Mouse (Mus musculus): ENCODE data around the gene Tnfrsf19.

Gene Tnfrsf19

GRCm38 (mm10) chr14:61056445-61056844 is 10.2 kb upstream of the Tnfrsf19 start:
- no peaks in the 10 kb centered on the region for H3K36me3 ChIP-seq (ENCODE audit: insufficient read depth, low read length)
- peaks cover 28% of the 10 kb centered on the region for H3K27me3 ChIP-seq (ENCODE audit: insufficient read depth, low read length)
- H3K4me1 ChIP-seq (replicated peaks; ENCODE audit: low read depth, low read length) = peaks cover 63% of the 10 kb centered on the region
- TF ChIP-seq POU5F1 (IDR thresholded peaks at IDR 0.05; ENCODE audit: borderline replicate concordance, low read length) (no peak), NANOG (IDR thresholded peaks at IDR 0.05; ENCODE audit: borderline replicate concordance, low read length) (no peak), CTCF (conservative IDR thresholded peaks at IDR 0.05; ENCODE audit: low read length) (no peak)
- peak overlapping the region; percentile 64 for H3K4me3 ChIP-seq (replicated peaks; ENCODE audit: low read length)
- H3K9me3 ChIP-seq (ENCODE audit: low read length) = peaks cover 6% of the 10 kb centered on the region; the same call in 1 of the 2 replicates

GRCm38 (mm10) chr14:61055864-61056263 is 9.6 kb upstream of the Tnfrsf19 start:
- TF ChIP-seq POU5F1 (IDR thresholded peaks at IDR 0.05; ENCODE audit: borderline replicate concordance, low read length) = no peak
- H3K27me3 ChIP-seq (ENCODE audit: insufficient read depth, low read length) = peaks cover 28% of the 10 kb centered on the region
- peaks cover 57% of the 10 kb centered on the region for H3K4me1 ChIP-seq (replicated peaks; ENCODE audit: low read depth, low read length)
- peaks cover 6% of the 10 kb centered on the region; the same call in 1 of the 2 replicates for H3K9me3 ChIP-seq (ENCODE audit: low read length)
- no peaks in the 10 kb centered on the region for H3K36me3 ChIP-seq (ENCODE audit: insufficient read depth, low read length)
- H3K4me3 ChIP-seq (replicated peaks; ENCODE audit: low read length) = no peak overlapping the region; the same call in 1 of the 2 replicates

GRCm38 (mm10) chr14:61052163-61052562 is 5.9 kb upstream of the Tnfrsf19 start:
- Histone ChIP-seq H3K4me3 (replicated peaks; ENCODE audit: low read length) (no peak overlapping the region), H3K9me3 (ENCODE audit: low read length) (peaks cover 11% of the 10 kb centered on the region), H3K4me1 (replicated peaks; ENCODE audit: low read depth, low read length) (peaks cover 26% of the 10 kb centered on the region), H3K36me3 (ENCODE audit: insufficient read depth, low read length) (no peaks in the 10 kb centered on the region), H3K27me3 (ENCODE audit: insufficient read depth, low read length) (peaks cover 32% of the 10 kb centered on the region)
- TF ChIP-seq NANOG (IDR thresholded peaks at IDR 0.05; ENCODE audit: borderline replicate concordance, low read length) = no peak
- no peak for TF ChIP-seq POU5F1 (IDR thresholded peaks at IDR 0.05; ENCODE audit: borderline replicate concordance, low read length)
- TF ChIP-seq CTCF (conservative IDR thresholded peaks at IDR 0.05; ENCODE audit: low read length) = no peak

- Histone ChIP-seq H3K4me1 (replicated peaks; ENCODE audit: low read depth, low read length) (peaks cover 45% of the 10 kb centered on the region), H3K9me3 (ENCODE audit: low read length) (peaks cover 5% of the 10 kb centered on the region; the same call in 1 of the 2 replicates), H3K27me3 (ENCODE audit: insufficient read depth, low read length) (peaks cover 37% of the 10 kb centered on the region), H3K36me3 (ENCODE audit: insufficient read depth, low read length) (no peaks in the 10 kb centered on the region), H3K4me3 (replicated peaks; ENCODE audit: low read length) (peak overlapping the region; percentile 74)
- TF ChIP-seq NANOG (IDR thresholded peaks at IDR 0.05; ENCODE audit: borderline replicate concordance, low read length) (no peak), CTCF (conservative IDR thresholded peaks at IDR 0.05; ENCODE audit: low read length) (no peak), POU5F1 (IDR thresholded peaks at IDR 0.05; ENCODE audit: borderline replicate concordance, low read length) (no peak)
Observed at GRCm38 (mm10) chr14:61045446-61046090, 722 bp downstream of the Tnfrsf19 start.

- Histone ChIP-seq H3K4me1 (replicated peaks; ENCODE audit: low read depth, low read length) (peaks cover 55% of the 10 kb centered on the region), H3K4me3 (replicated peaks; ENCODE audit: low read length) (no peak overlapping the region), H3K27me3 (ENCODE audit: insufficient read depth, low read length) (peaks cover 37% of the 10 kb centered on the region), H3K9me3 (ENCODE audit: low read length) (peaks cover 5% of the 10 kb centered on the region; the same call in 1 of the 2 replicates), H3K36me3 (ENCODE audit: insufficient read depth, low read length) (no peaks in the 10 kb centered on the region)
- TF ChIP-seq POU5F1 (IDR thresholded peaks at IDR 0.05; ENCODE audit: borderline replicate concordance, low read length) (no peak), CTCF (conservative IDR thresholded peaks at IDR 0.05; ENCODE audit: low read length) (no peak), NANOG (IDR thresholded peaks at IDR 0.05; ENCODE audit: borderline replicate concordance, low read length) (no peak)
Observed at GRCm38 (mm10) chr14:61044316-61044715, 2.0 kb downstream of the Tnfrsf19 start.

- H3K36me3 ChIP-seq (ENCODE audit: insufficient read depth, low read length) = no peaks in the 10 kb centered on the region
- peaks cover 57% of the 10 kb centered on the region for H3K4me1 ChIP-seq (replicated peaks; ENCODE audit: low read depth, low read length)
- H3K4me3 ChIP-seq (replicated peaks; ENCODE audit: low read length) = no peak overlapping the region
- H3K9me3 ChIP-seq (ENCODE audit: low read length) = peaks cover 5% of the 10 kb centered on the region; the same call in 1 of the 2 replicates
- TF ChIP-seq POU5F1 (IDR thresholded peaks at IDR 0.05; ENCODE audit: borderline replicate concordance, low read length) = no peak
- TF ChIP-seq CTCF (conservative IDR thresholded peaks at IDR 0.05; ENCODE audit: low read length) = no peak
- no peak for TF ChIP-seq NANOG (IDR thresholded peaks at IDR 0.05; ENCODE audit: borderline replicate concordance, low read length)
- peaks cover 37% of the 10 kb centered on the region for H3K27me3 ChIP-seq (ENCODE audit: insufficient read depth, low read length)
Observed at GRCm38 (mm10) chr14:61043511-61044310, 2.6 kb downstream of the Tnfrsf19 start.

- Histone ChIP-seq H3K4me3 (replicated peaks; ENCODE audit: low read length) (no peak overlapping the region), H3K9me3 (ENCODE audit: low read length) (no peaks in the 10 kb centered on the region), H3K27me3 (ENCODE audit: insufficient read depth, low read length) (peaks cover 24% of the 10 kb centered on the region), H3K36me3 (ENCODE audit: insufficient read depth, low read length) (no peaks in the 10 kb centered on the region), H3K4me1 (replicated peaks; ENCODE audit: low read depth, low read length) (peaks cover 67% of the 10 kb centered on the region)
- TF ChIP-seq NANOG (IDR thresholded peaks at IDR 0.05; ENCODE audit: borderline replicate concordance, low read length) (peak; percentile 27; the same call in 1 of the 2 replicates), CTCF (conservative IDR thresholded peaks at IDR 0.05; ENCODE audit: low read length) (no peak)
Observed at GRCm38 (mm10) chr14:61042291-61042690, 4.0 kb downstream of the Tnfrsf19 start.

- Histone ChIP-seq H3K4me3 (replicated peaks; ENCODE audit: low read length) (no peak overlapping the region), H3K4me1 (replicated peaks; ENCODE audit: low read depth, low read length) (peaks cover 53% of the 10 kb centered on the region), H3K36me3 (ENCODE audit: insufficient read depth, low read length) (no peaks in the 10 kb centered on the region), H3K9me3 (ENCODE audit: low read length) (no peaks in the 10 kb centered on the region), H3K27me3 (ENCODE audit: insufficient read depth, low read length) (0 out of 2 replicates have a peak, but pooled peaks cover 11% of the 10 kb centered on the region)
- TF ChIP-seq NANOG (IDR thresholded peaks at IDR 0.05; ENCODE audit: borderline replicate concordance, low read length) = no peak
- no peak for TF ChIP-seq CTCF (conservative IDR thresholded peaks at IDR 0.05; ENCODE audit: low read length)
- TF ChIP-seq POU5F1 (IDR thresholded peaks at IDR 0.05; ENCODE audit: borderline replicate concordance, low read length) = no peak
Observed at GRCm38 (mm10) chr14:61040236-61040635, 6.1 kb downstream of the Tnfrsf19 start.

All from E14TG2a.4 (cell line).